Mouse (Mus musculus) cerebellum, adult 2 months (tissue): ENCODE measurements at regions not wholly inside any gene's neighbourhood (a gene's known extent, or its start where the extent isn't known, plus 50 kb on each side); places are given as distances from the start of the nearest gene placed in this dataset.

Experiments used
- CTCF ChIP-seq: fragments of 200-500 bp; IDR thresholded peaks from 2 replicates; pipeline ENCODE4 v1.5.1; 2011; ENCODE audit warnings: low read depth, mild to moderate bottlenecking, control low read depth, low read length, moderate library complexity, borderline replicate concordance; ENCODE audit not compliant: insufficient read depth
- POLR2A ChIP-seq: fragments of 200-500 bp; IDR thresholded peaks from 2 replicates; pipeline ENCODE4 v1.6.1; 2011; ENCODE audit warnings: low read length, control low read depth, borderline replicate concordance; ENCODE audit not compliant: insufficient read depth

GRCm38 (mm10) chr6:51145863-51146262 is 286.6 kb upstream of the Nfe2l3 start:
- TF ChIP-seq CTCF (no peak), POLR2A (no peak)
